Mouse (Mus musculus) lung, postnatal 10 days (tissue): ENCODE results near the gene Myod1.

Experiments used
- DNase-seq: peaks from one replicate; pipeline ENCODE4 v3.0.0; 2021

The Myod1 gene

DNA sequence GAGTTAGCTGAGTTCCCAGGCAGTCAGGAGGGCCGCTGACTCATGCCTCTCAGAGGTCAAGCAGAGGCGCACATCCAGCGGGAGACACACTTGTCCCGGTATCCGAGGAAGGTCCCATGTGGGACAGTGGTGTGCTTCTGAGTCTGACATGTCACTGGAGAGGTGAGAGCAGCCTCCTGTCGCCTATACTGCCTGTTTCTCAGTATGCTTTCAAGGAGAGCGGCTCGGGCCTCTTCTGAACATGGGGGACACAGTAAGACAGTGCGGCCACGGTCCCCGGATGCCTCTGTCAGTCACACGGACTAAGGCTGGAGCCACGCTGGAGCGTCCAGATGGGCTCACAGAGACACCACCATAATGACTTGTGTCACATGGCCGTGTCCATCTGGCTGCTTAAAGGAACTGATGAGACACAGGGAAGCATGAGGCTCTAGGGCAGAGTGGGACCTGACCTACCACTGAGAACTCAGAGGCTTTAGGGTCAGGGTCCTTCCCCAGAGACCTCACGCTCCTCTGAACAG lies 41.9 kb downstream of the Myod1 start:
- DNase-seq, result no peak

DNA sequence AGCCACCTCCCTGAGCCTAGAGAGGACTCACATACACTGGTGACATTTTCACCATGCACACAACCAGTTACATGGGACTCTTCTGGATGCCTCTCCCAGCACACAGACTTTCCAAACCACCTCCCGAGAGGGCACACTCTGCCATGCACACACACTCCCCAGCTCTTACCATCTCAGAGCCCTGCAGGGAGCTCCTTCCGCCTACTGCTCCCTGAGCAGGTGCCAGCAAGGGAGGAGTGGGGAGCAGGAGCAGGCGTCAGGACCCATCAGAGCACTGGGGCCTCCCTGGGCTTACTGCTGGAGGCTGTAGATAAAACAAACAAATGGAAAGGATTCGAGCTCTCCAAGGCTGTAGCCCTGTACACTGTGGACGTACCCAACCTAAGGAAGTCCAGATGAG lies 45.3 kb downstream of the Myod1 start:
- DNase-seq, result no peak

DNA sequence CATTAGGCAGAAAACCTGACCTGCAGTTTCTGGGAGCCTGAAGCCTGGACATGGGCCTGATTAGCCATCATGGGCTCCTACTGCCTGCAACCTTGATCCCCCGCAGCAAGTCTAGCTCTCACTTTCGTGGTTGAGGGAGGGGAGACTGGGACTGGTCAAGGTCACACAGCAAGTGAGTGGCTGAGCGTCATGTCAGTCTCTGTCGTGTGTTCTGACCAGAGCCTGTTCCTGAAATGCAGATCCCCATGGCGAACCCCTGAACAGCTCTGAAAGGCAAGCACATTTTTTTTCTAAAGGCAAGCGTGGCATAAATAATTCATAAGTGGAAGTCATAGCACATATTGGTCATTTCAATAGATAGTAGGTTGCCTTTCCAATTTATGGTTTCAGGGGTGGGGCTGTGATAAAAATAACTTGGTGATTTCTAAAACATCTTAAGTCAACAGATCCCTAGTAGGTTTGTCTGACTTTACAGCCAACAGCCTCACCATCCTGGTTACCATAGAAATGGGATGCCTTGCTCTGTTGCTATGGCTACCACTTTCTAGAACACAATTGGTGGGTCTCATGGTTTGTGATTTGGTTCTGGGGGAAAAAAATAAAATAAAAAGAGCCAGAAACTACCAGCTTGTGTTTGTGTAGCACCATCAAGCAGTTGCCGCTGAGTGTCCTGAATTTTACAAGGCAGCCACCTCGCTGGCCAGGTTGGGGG lies 45.9 kb downstream of the Myod1 start:
- DNase-seq, result no peak

DNA sequence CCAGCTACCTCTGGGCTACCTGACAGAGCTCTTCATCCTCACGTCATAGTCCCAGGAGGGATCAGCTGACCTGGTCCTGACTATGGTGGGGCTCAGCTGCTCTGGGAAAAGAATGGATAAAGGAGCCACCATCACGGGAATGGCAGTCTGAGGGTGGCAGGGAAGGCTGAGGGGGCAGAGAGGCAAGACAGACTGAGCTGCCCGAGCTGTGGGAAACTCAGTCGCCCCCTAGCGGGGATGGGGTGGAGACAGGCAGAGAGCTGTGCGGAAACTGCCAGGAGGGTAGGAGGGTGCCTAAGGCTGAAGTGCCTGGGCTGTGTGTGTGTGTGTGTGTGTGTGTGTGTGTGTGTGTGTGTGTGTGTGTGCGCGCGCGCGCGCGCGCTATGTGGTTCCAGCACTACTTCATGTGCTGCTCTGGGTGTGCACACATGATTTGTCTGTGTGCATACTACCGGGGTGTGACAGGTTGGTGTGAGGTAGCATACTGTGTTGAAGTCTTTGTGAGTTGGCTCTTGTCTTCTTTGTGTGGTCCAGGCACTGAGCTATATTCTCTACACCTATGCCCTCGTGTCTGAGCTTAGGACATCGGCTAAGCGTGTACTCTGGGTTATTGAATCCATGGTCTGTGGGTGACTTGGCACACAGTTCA lies 46.6 kb downstream of the Myod1 start:
- DNase-seq, result peak; percentile 46

DNA sequence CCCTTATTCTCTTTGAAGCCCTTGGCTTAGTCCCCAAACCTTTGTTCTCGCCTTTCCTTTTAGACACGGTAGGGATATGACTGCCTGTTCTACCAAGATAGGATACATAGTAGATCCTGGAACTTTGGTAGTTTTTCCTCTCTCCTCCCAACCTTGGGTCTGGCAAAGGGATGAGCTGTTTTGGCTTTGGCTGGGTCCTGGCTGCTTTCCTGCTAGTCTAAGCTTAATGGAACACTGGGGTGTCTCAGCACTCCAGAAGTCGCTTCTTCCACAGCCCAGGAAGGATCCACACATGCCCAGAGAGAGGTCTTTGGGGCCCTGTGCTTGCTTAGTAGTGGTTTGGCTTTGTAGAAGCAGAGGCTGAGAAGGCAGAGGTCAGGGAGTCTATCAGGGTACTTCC lies 47.7 kb downstream of the Myod1 start:
- no peak for DNase-seq

DNA sequence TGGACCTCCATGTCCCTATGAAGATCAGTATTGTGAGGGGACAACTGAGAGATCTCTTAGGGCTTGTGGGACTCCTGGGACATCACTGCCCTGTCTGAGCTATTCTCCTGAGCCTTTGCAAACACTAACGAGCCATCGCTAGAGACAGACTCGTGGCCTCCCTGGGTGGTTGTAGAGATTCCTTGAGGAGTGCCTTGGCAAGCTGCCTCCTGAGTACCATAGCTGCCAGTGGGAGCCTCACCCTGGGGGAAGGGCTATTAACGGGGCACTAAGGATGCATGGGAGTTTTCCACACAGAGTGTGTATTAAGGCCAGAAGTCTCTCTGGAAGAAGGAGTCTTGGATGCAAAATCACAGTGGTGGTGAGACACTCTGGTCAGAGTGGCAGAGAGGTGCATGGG lies 48.7 kb downstream of the Myod1 start:
- DNase-seq, result no peak
